Comparison of ENCODE assay signal across 29 mouse cellular contexts in the genomic region with DNA sequence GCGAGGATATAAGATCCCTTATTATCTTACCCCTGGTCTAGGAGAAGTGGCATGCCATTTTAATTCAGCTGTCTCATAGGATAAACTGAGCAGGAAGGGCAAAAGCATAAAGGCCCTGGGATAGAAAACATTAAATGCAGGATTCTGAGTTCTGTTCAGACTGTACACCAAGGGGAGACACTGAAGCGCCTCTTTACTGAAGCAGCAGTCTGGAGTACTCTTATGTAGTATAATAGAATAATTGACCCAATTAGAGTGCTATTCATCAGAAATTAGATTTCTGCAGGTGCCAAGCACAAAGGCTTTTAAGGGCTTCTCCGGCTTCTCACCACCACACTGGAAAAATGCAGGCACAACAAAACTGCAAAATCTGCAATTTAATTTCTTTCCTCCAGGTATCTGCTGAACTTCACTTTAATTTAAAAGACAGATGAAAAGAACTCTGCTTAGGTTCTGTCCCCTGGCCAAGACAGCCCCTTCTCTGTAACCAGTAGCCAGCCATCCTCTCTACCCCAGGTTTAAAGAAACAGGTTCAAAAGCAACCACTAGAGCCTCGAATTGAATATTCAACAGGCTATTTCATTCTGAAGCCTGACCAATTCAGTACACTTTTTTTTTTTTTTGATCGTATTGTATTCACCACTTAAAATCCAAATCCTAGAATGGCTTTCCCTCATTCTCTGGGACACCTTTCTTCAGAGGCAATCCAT.
DNase-seq lines count a peak whose midpoint lies in the region; ATAC-seq and TF ChIP-seq lines count a peak whose summit lies in the region.
"Had no signal": no experiment of that assay in that cellular context is flagged by ENCODE, and none has a peak within 500 bp of the region (broad histone marks: within the 10 kb centered on the region; RNA-seq: fewer than 3 reads in every experiment).

No protein-coding gene starts in this region.

- H3K4me2 ChIP-seq in midbrain, embryonic 13.5 days (replicated peaks) = no peak overlapping the region
- no peak overlapping the region for H3K4me2 ChIP-seq in midbrain, embryonic 15.5 days
- no peak overlapping the region for H3K4me2 ChIP-seq in forebrain, embryonic 12.5 days
- no peak overlapping the region for H3K4me2 ChIP-seq in forebrain, postnatal 0 days (ENCODE audit: low read depth)
- H3K4me2 ChIP-seq in liver, embryonic 11.5 days = no peak overlapping the region
- H3K4me2 ChIP-seq: heart, embryonic 12.5 days; hindbrain, embryonic 13.5 days; limb, embryonic 15.5 days; neural tube, embryonic 13.5 days had no signal

- H3K36me3 ChIP-seq in midbrain, embryonic 13.5 days = no peaks in the 10 kb centered on the region
- H3K36me3 ChIP-seq in midbrain, embryonic 15.5 days (replicated peaks) = no peaks in the 10 kb centered on the region
- no peaks in the 10 kb centered on the region for H3K36me3 ChIP-seq in forebrain, embryonic 12.5 days (replicated peaks)
- no peaks in the 10 kb centered on the region for H3K36me3 ChIP-seq in forebrain, postnatal 0 days (ENCODE audit: insufficient read depth)
- H3K36me3 ChIP-seq in liver, embryonic 11.5 days (ENCODE audit: control insufficient read depth, insufficient read depth, low read length) = no peaks in the 10 kb centered on the region
- H3K36me3 ChIP-seq: heart, embryonic 12.5 days; hindbrain, embryonic 13.5 days; limb, embryonic 10.5 days; limb, embryonic 15.5 days; neural tube, embryonic 13.5 days had no signal

- H3K27ac ChIP-seq in midbrain, embryonic 13.5 days = no peak overlapping the region
- no peak overlapping the region for H3K27ac ChIP-seq in midbrain, embryonic 15.5 days
- no peak overlapping the region for H3K27ac ChIP-seq in forebrain, embryonic 12.5 days
- no peak overlapping the region for H3K27ac ChIP-seq in forebrain, postnatal 0 days (ENCODE audit: low read depth, low read length)
- H3K27ac ChIP-seq in liver, embryonic 11.5 days (ENCODE audit: low read depth, low read length) = no peak overlapping the region
- H3K27ac ChIP-seq: gastrocnemius, adult 2 months; hindbrain, embryonic 13.5 days; limb, embryonic 10.5 days; limb, embryonic 15.5 days; liver, embryonic 14.5 days; macrophage; neural tube, embryonic 13.5 days had no signal

- H3K4me1 ChIP-seq in midbrain, embryonic 13.5 days (replicated peaks) = no peaks in the 10 kb centered on the region
- no peaks in the 10 kb centered on the region for H3K4me1 ChIP-seq in midbrain, embryonic 15.5 days
- H3K4me1 ChIP-seq in forebrain, embryonic 12.5 days = peaks cover 3% of the 10 kb centered on the region; the same call in 1 of the 2 replicates
- no peaks in the 10 kb centered on the region for H3K4me1 ChIP-seq in forebrain, postnatal 0 days (ENCODE audit: insufficient read depth)
- no peaks in the 10 kb centered on the region for H3K4me1 ChIP-seq in liver, embryonic 11.5 days (replicated peaks; ENCODE audit: control insufficient read depth, insufficient read depth, low read length)
- H3K4me1 ChIP-seq: heart, embryonic 12.5 days; hindbrain, embryonic 13.5 days; limb, embryonic 10.5 days; limb, embryonic 15.5 days; neural tube, embryonic 13.5 days had no signal

- H3K27me3 ChIP-seq in midbrain, embryonic 13.5 days = no peaks in the 10 kb centered on the region
- no peaks in the 10 kb centered on the region for H3K27me3 ChIP-seq in midbrain, embryonic 15.5 days (replicated peaks)
- H3K27me3 ChIP-seq in forebrain, embryonic 12.5 days = no peaks in the 10 kb centered on the region
- no peaks in the 10 kb centered on the region for H3K27me3 ChIP-seq in forebrain, postnatal 0 days (ENCODE audit: insufficient read depth, low read length)
- no peaks in the 10 kb centered on the region for H3K27me3 ChIP-seq in liver, embryonic 11.5 days (replicated peaks; ENCODE audit: control insufficient read depth, insufficient read depth, low read length)
- H3K27me3 ChIP-seq: heart, embryonic 12.5 days; hindbrain, embryonic 13.5 days; limb, embryonic 15.5 days; neural tube, embryonic 13.5 days had no signal

- no peak overlapping the region for H3K4me3 ChIP-seq in midbrain, embryonic 13.5 days (replicated peaks)
- H3K4me3 ChIP-seq in midbrain, embryonic 15.5 days = no peak overlapping the region
- H3K4me3 ChIP-seq in forebrain, embryonic 12.5 days (replicated peaks) = no peak overlapping the region
- no peak overlapping the region for H3K4me3 ChIP-seq in forebrain, postnatal 0 days (ENCODE audit: low read depth, low read length)
- H3K4me3 ChIP-seq in liver, embryonic 11.5 days (ENCODE audit: low read depth, low read length) = no peak overlapping the region
- H3K4me3 ChIP-seq: gastrocnemius, adult 2 months; heart, embryonic 12.5 days; hindbrain, embryonic 13.5 days; limb, embryonic 10.5 days; limb, embryonic 15.5 days; neural tube, embryonic 13.5 days had no signal

- H3K9ac ChIP-seq in midbrain, embryonic 13.5 days (replicated peaks) = no peak overlapping the region
- no peak overlapping the region for H3K9ac ChIP-seq in midbrain, embryonic 15.5 days
- no peak overlapping the region for H3K9ac ChIP-seq in forebrain, embryonic 12.5 days
- H3K9ac ChIP-seq in forebrain, postnatal 0 days = no peak overlapping the region
- H3K9ac ChIP-seq in liver, embryonic 11.5 days (ENCODE audit: low read depth, low read length) = no peak overlapping the region
- H3K9ac ChIP-seq: heart, embryonic 12.5 days; hindbrain, embryonic 13.5 days; limb, embryonic 15.5 days; liver, embryonic 14.5 days; neural tube, embryonic 13.5 days had no signal

- no peak for TF ChIP-seq CTCF in forebrain, postnatal 0 days (IDR thresholded peaks at IDR 0.05; ENCODE audit: low read depth)

- no peak for DNase-seq in forebrain, postnatal 0 days
- no peak for DNase-seq in liver, embryonic 11.5 days (ENCODE audit: low spot score)
- DNase-seq in layer of hippocampus, adult 9-11 months = no peak
- no peak for DNase-seq in cerebellum, postnatal 36 days
- DNase-seq: adrenal gland, postnatal 14 days; cerebellum, adult 2 months; cerebellum, postnatal 14 days; gastrocnemius, adult 2 months; gastrocnemius, postnatal 36 days; heart, adult 18-20 months; heart, postnatal 4 days; kidney, adult 11 months; kidney, postnatal 25 days; layer of hippocampus, postnatal 36 days; lung, adult 2 months; lung, postnatal 10 days; thymus, postnatal 4 days had no signal

- 0 out of 2 replicates have a peak, but pooled peaks have one; percentile 48 for ATAC-seq in midbrain, embryonic 13.5 days
- ATAC-seq in midbrain, embryonic 15.5 days (replicated peaks) = no peak; the same call in 1 of the 2 replicates
- ATAC-seq in forebrain, embryonic 12.5 days (ENCODE audit: low FRiP score) = peak; percentile 83
- peak; percentile 76; the same call in 1 of the 2 replicates for ATAC-seq in forebrain, postnatal 0 days
- no peak for ATAC-seq in liver, embryonic 11.5 days (replicated peaks; ENCODE audit: low FRiP score)
- ATAC-seq: CD4-positive, CD25-positive, alpha-beta regulatory T cell, adult 4 months; inflammation-experienced regulatory T-cells, adult 6 months had no signal

- 63% methylated on average over 5 of the region's 5 CpGs for WGBS in midbrain, embryonic 13.5 days
- whole genome bisulfite sequencing in midbrain, embryonic 15.5 days = 54% methylated on average over 5 of the region's 5 CpGs
- WGBS in forebrain, embryonic 12.5 days = 32% methylated on average over 5 of the region's 5 CpGs
- WGBS in forebrain, postnatal 0 days = 24% methylated on average over 5 of the region's 5 CpGs
- 74% methylated on average over 5 of the region's 5 CpGs for whole genome bisulfite sequencing in liver, embryonic 11.5 days

- H3K9me3 ChIP-seq in midbrain, embryonic 13.5 days = no peaks in the 10 kb centered on the region
- no peaks in the 10 kb centered on the region for H3K9me3 ChIP-seq in midbrain, embryonic 15.5 days
- H3K9me3 ChIP-seq in forebrain, embryonic 12.5 days = no peaks in the 10 kb centered on the region
- H3K9me3 ChIP-seq in forebrain, postnatal 0 days (ENCODE audit: low read length) = no peaks in the 10 kb centered on the region
- H3K9me3 ChIP-seq in liver, embryonic 11.5 days (ENCODE audit: control insufficient read depth, low read length) = no peaks in the 10 kb centered on the region
- H3K9me3 ChIP-seq: heart, embryonic 12.5 days; hindbrain, embryonic 13.5 days; limb, embryonic 10.5 days; limb, embryonic 15.5 days; neural tube, embryonic 13.5 days had no signal

Comparison
In these comparisons a context has a peak if more than half of its experiments do, and no peak if none do; other contexts are left out.
1. ATAC-seq: peak in midbrain, embryonic 13.5 days (single experiment), forebrain, embryonic 12.5 days (single experiment) and forebrain, postnatal 0 days (single experiment); none in midbrain, embryonic 15.5 days (single experiment) and liver, embryonic 11.5 days (single experiment).